ENCODE assay signal across 11 mouse cellular contexts in genomic region chr16:57437523-57438287, GRCm38 (mm10).
DNase-seq lines count a peak whose midpoint lies in the region; ATAC-seq lines count a peak whose summit lies in the region.
"Had no signal": no experiment of that assay in that cellular context is flagged by ENCODE, and none has a peak within 500 bp of the region (broad histone marks: within the 10 kb centered on the region; RNA-seq: fewer than 3 reads in every experiment).

No protein-coding gene starts in this region.

- H3K9me3 ChIP-seq in kidney, embryonic 16.5 days (ENCODE audit: low read length): no peaks in the 10 kb centered on the region
- no peaks in the 10 kb centered on the region for H3K9me3 ChIP-seq in embryonic facial prominence, embryonic 11.5 days (replicated peaks; ENCODE audit: control insufficient read depth, low read length)
- no peaks in the 10 kb centered on the region for H3K9me3 ChIP-seq in forebrain, embryonic 15.5 days
- H3K9me3 ChIP-seq in neural tube, embryonic 14.5 days (ENCODE audit: control insufficient read depth, low read length): no peaks in the 10 kb centered on the region
- H3K9me3 ChIP-seq: G1E had no signal

- H3K4me2 ChIP-seq in kidney, embryonic 16.5 days (replicated peaks; ENCODE audit: low read depth, low read length): no peak overlapping the region
- no peak overlapping the region for H3K4me2 ChIP-seq in embryonic facial prominence, embryonic 11.5 days (ENCODE audit: low read depth, low read length)
- H3K4me2 ChIP-seq in forebrain, embryonic 15.5 days (replicated peaks): no peak overlapping the region
- H3K4me2 ChIP-seq in neural tube, embryonic 14.5 days (ENCODE audit: low read depth, low read length): no peak overlapping the region

- no peak overlapping the region for H3K9ac ChIP-seq in kidney, embryonic 16.5 days (replicated peaks; ENCODE audit: low read length)
- no peak overlapping the region for H3K9ac ChIP-seq in embryonic facial prominence, embryonic 11.5 days (replicated peaks; ENCODE audit: low read length)
- no peak overlapping the region for H3K9ac ChIP-seq in forebrain, embryonic 15.5 days (replicated peaks)
- H3K9ac ChIP-seq in neural tube, embryonic 14.5 days (replicated peaks; ENCODE audit: low read depth, low read length): no peak overlapping the region

- H3K4me1 ChIP-seq in kidney, embryonic 16.5 days (ENCODE audit: insufficient read depth, low read length): peaks cover 23% of the 10 kb centered on the region
- no peaks in the 10 kb centered on the region for H3K4me1 ChIP-seq in embryonic facial prominence, embryonic 11.5 days (ENCODE audit: control insufficient read depth, insufficient read depth, low read length)
- peaks cover 26% of the 10 kb centered on the region for H3K4me1 ChIP-seq in forebrain, embryonic 15.5 days
- no peaks in the 10 kb centered on the region; the same call in 1 of the 2 replicates for H3K4me1 ChIP-seq in neural tube, embryonic 14.5 days (ENCODE audit: control insufficient read depth, insufficient read depth, low read length)

- H3K27me3 ChIP-seq in kidney, embryonic 16.5 days (ENCODE audit: insufficient read depth, low read length): no peaks in the 10 kb centered on the region
- H3K27me3 ChIP-seq in embryonic facial prominence, embryonic 11.5 days (ENCODE audit: control insufficient read depth, insufficient read depth, low read length): no peaks in the 10 kb centered on the region
- H3K27me3 ChIP-seq in forebrain, embryonic 15.5 days: no peaks in the 10 kb centered on the region
- no peaks in the 10 kb centered on the region for H3K27me3 ChIP-seq in neural tube, embryonic 14.5 days (ENCODE audit: control insufficient read depth, insufficient read depth, low read length)

- no peak for DNase-seq in kidney, postnatal 14 days
- peak; percentile 55 for DNase-seq in embryonic facial prominence, embryonic 11.5 days (ENCODE audit: low spot score)
- no peak for DNase-seq in right cerebral cortex, adult 2 months (ENCODE audit: low spot score in 2 of 2)
- DNase-seq: adrenal gland, adult 2 months; left cerebral cortex, postnatal 4 days had no signal

- ATAC-seq in kidney, embryonic 16.5 days (ENCODE audit: low FRiP score, low TSS enrichment): peak; percentile 72; the same call in 1 of the 2 replicates
- ATAC-seq in embryonic facial prominence, embryonic 11.5 days (replicated peaks; ENCODE audit: insufficient number of reproducible peaks, low FRiP score, low TSS enrichment, low read depth): peak; percentile 81; the same call in 1 of the 2 replicates
- ATAC-seq in forebrain, embryonic 15.5 days (replicated peaks): peak; percentile 89
- peak; percentile 69; the same call in 1 of the 2 replicates for ATAC-seq in neural tube, embryonic 14.5 days (ENCODE audit: low read depth)
- no peak for ATAC-seq in megakaryocyte, adult 5-6 weeks (ENCODE audit: poor library complexity, severe bottlenecking)
- ATAC-seq in monocyte, adult 5-6 weeks (replicated peaks; ENCODE audit: insufficient number of reproducible peaks, low FRiP score, low TSS enrichment, poor library complexity, severe bottlenecking): no peak

- H3K4me3 ChIP-seq in kidney, embryonic 16.5 days (ENCODE audit: low read length): no peak overlapping the region
- H3K4me3 ChIP-seq in embryonic facial prominence, embryonic 11.5 days (ENCODE audit: low read depth, low read length): no peak overlapping the region
- H3K4me3 ChIP-seq in forebrain, embryonic 15.5 days: no peak overlapping the region
- no peak overlapping the region for H3K4me3 ChIP-seq in neural tube, embryonic 14.5 days (ENCODE audit: low read depth, low read length)

- no peaks in the 10 kb centered on the region for H3K36me3 ChIP-seq in kidney, embryonic 16.5 days (ENCODE audit: insufficient read depth, low read length)
- no peaks in the 10 kb centered on the region for H3K36me3 ChIP-seq in embryonic facial prominence, embryonic 11.5 days (replicated peaks; ENCODE audit: control insufficient read depth, insufficient read depth, low read depth, low read length)
- no peaks in the 10 kb centered on the region for H3K36me3 ChIP-seq in forebrain, embryonic 15.5 days
- no peaks in the 10 kb centered on the region for H3K36me3 ChIP-seq in neural tube, embryonic 14.5 days (ENCODE audit: control insufficient read depth, insufficient read depth, low read length)

- WGBS in kidney, embryonic 16.5 days: 56% methylated on average over 11 of the region's 11 CpGs
- WGBS in embryonic facial prominence, embryonic 11.5 days: 55% methylated on average over 11 of the region's 11 CpGs
- 36% methylated on average over 11 of the region's 11 CpGs for WGBS in forebrain, embryonic 15.5 days
- WGBS in neural tube, embryonic 14.5 days: 63% methylated on average over 11 of the region's 11 CpGs

- peak overlapping the region; percentile 63 for H3K27ac ChIP-seq in kidney, embryonic 16.5 days (ENCODE audit: low read length)
- H3K27ac ChIP-seq in embryonic facial prominence, embryonic 11.5 days (replicated peaks; ENCODE audit: low read depth, low read length): no peak overlapping the region
- H3K27ac ChIP-seq in forebrain, embryonic 15.5 days (replicated peaks): peak overlapping the region; percentile 67
- H3K27ac ChIP-seq in neural tube, embryonic 14.5 days (ENCODE audit: low read depth, low read length): no peak overlapping the region

Comparison
In these comparisons a context has a peak if more than half of its experiments do, and no peak if none do; other contexts are left out.
1. ATAC-seq: peak in kidney, embryonic 16.5 days (single experiment), embryonic facial prominence, embryonic 11.5 days (single experiment), forebrain, embryonic 15.5 days (single experiment) and neural tube, embryonic 14.5 days (single experiment); none in megakaryocyte, adult 5-6 weeks (single experiment) and monocyte, adult 5-6 weeks (single experiment).
2. H3K27ac ChIP-seq: peak in kidney, embryonic 16.5 days (single experiment) and forebrain, embryonic 15.5 days (single experiment); none in embryonic facial prominence, embryonic 11.5 days (single experiment) and neural tube, embryonic 14.5 days (single experiment).